Mouse (Mus musculus) stomach, postnatal 0 days (tissue): ENCODE data around the gene Mrps16. TPM values are rescaled to one million over a fixed set of nuclear protein-coding genes. Genes with fewer than 3 reads are reported as not detected.

Experiments used
- ATAC-seq: fragments of 200-750 bp; cut with Nextera tagmentation; 2 replicates; pipeline ENCODE4 v1.8.0; 2017; ENCODE audit not compliant: low FRiP score, low TSS enrichment
- DNase-seq: peaks from one replicate; pipeline ENCODE4 v3.0.0-alpha.2; 2016; ENCODE audit warnings: low spot score
- H3K27ac ChIP-seq: fragments of 300-500 bp; sonication (generic); replicated peaks from 2 replicates; pipeline ENCODE4 v1.5.1; 2014; ENCODE audit warnings: mild to moderate bottlenecking, control low read depth
- H3K27me3 ChIP-seq: fragments of 300-500 bp; sonication (generic); 2 replicates; pipeline ENCODE4 v1.6.1; 2014; ENCODE audit warnings: low read length; ENCODE audit not compliant: control insufficient read depth, insufficient read depth
- H3K36me3 ChIP-seq: fragments of 300-500 bp; sonication (generic); 2 replicates; pipeline ENCODE4 v1.6.1; 2014; ENCODE audit warnings: low read length, mixed read lengths; ENCODE audit not compliant: control insufficient read depth, insufficient read depth
- H3K4me1 ChIP-seq: fragments of 300-500 bp; sonication (generic); replicated peaks from 2 replicates; pipeline ENCODE4 v1.6.1; 2014; ENCODE audit warnings: antibody characterized with exemption; ENCODE audit not compliant: control insufficient read depth, insufficient read depth
- H3K4me2 ChIP-seq: fragments of 300-500 bp; sonication (generic); replicated peaks from 2 replicates; pipeline ENCODE4 v1.6.1; 2014; ENCODE audit warnings: low read depth, mild to moderate bottlenecking, control low read depth, moderate library complexity
- H3K4me3 ChIP-seq: fragments of 300-500 bp; sonication (generic); 2 replicates; pipeline ENCODE4 v1.5.1; 2014; ENCODE audit warnings: low read depth, low read length, control low read depth
- H3K9ac ChIP-seq: fragments of 300-500 bp; sonication (generic); 2 replicates; pipeline ENCODE4 v1.6.1; 2014; ENCODE audit warnings: mild to moderate bottlenecking, low read length, control low read depth, mixed read lengths
- H3K9me3 ChIP-seq: fragments of 300-500 bp; sonication (generic); 2 replicates; pipeline ENCODE4 v1.6.1; 2016; ENCODE audit warnings: low read length; ENCODE audit not compliant: control insufficient read depth
- CTCF ChIP-seq: IDR thresholded peaks from 2 replicates; pipeline ENCODE4 v1.5.1; 2016; ENCODE audit warnings: antibody characterized with exemption, low read depth, mild to moderate bottlenecking, moderate library complexity
- EP300 ChIP-seq: optimal IDR thresholded peaks from 2 replicates; pipeline ENCODE3; 2016; ENCODE audit warnings: antibody characterized with exemption
- WGBS: fragments of 180-500 bp; shearing (Covaris S2); extraction: QIAGEN DNeasy Blood & Tissue Kit; methylation state at CpG from one replicate; pipeline ENCODE4 v1.1.7; 2014; 5-methylcytosine and 5-hydroxymethylcytosine counted together
- polyA plus RNA-seq: library from polyadenylated mRNA; unstranded; fragments of >200 nt; fragmentation: Nextera tagmentation; extraction: Ambion mirVana; gene quantifications from 2 replicates; pipeline ENCODE4 v1.2.1, GENCODE M21; 2015

The Mrps16 gene
- 65.0 and 77.4 TPM in 2 replicates for polyA plus RNA-seq

DNA sequence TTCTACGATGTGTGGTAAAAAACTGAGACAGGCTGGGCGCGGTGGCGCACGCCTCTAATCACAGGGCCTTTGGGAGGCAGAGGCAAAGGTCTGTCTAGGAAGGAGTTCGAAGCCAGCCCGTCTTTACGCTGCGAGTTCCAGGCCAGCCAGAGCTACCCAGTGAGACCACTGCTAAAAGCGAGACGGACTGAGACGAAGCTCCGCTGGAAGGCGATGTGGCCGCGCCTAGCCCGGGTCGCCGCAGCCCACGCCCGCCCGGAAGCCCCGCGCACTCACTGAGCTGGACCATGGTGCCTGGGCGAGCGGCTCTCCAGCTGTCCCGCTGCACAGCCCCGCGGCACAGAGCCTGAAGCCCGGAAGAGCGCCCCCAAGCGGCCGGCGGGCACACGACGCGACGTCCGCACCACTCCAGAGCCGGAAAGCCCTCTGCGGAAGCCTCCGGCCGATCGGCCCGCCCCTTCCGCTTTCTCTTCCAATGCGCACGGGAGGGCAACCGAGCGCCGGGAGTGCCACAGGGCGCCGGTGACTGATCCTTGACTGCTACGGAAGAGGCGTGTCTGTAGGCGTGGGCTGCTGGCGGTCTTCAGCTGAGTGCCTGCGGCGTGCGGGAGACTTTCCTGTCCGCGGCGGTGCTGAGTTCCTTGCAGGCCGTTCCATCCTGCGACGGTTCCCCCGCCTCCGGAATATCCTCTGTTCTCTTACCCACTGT lies at the start of gene Mrps16:
Gene Mrps16, minus strand, starts transcription at position 430 of the 709 bp plus-strand sequence.
- under 1% methylated on average over 64 of the region's 68 CpGs for WGBS
- peak; percentile 98 for ATAC-seq
- H3K4me1 ChIP-seq: no peaks in the 10 kb centered on the region

GRCm38 (mm10) chr14:20442252-20442651 lies 48.8 kb upstream of the Mrps16 start:
- Histone ChIP-seq H3K9me3 (no peaks in the 10 kb centered on the region), H3K36me3 (no peaks in the 10 kb centered on the region), H3K27ac (no peak overlapping the region), H3K4me3 (no peak overlapping the region), H3K27me3 (no peaks in the 10 kb centered on the region), H3K4me2 (no peak overlapping the region), H3K4me1 (no peaks in the 10 kb centered on the region), H3K9ac (no peak overlapping the region)
- TF ChIP-seq CTCF (no peak), EP300 (no peak)
- DNase-seq (peak; percentile 18), ATAC-seq (no peak)
- 60% methylated on average over 17 of the region's 17 CpGs for WGBS

More for the DNA sequence above, at the start of gene Mrps16:
- DNase-seq: peak; percentile 98
- Histone ChIP-seq H3K4me2 (peak within 1 kb of the TSS; percentile 58), H3K9ac (peak within 1 kb of the TSS; percentile 88), H3K27ac (peak within 1 kb of the TSS; percentile 86), H3K4me3 (peak within 1 kb of the TSS; percentile 78), H3K36me3 (0 out of 2 replicates have a peak, but pooled peaks cover 5% of the 10 kb centered on the region), H3K27me3 (no peaks in the 10 kb centered on the region), H3K9me3 (no peaks in the 10 kb centered on the region)
- TF ChIP-seq CTCF (peak; percentile 93), EP300 (no peak)

DNA sequence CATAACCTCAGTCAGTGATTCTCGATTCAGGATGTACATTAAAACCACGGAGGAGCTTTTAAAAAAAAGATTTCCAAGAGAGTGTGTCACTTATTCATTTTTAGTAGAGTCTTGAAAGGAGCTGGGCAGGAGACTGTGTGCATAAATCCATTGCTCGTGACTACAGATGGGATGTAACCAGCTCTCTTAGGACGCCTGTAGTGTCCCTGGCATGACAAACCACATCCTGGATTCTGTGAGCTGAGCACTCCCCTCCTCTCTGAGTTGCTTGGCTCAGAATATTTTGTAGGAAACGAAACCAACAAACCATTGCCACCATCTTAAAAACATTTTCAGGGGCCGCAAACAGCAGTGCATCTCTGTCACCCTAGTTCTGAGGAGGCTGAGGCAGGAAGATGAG lies 43.5 kb upstream of the Mrps16 start:
- no peaks in the 10 kb centered on the region for H3K27me3 ChIP-seq
- TF ChIP-seq EP300 (no peak), CTCF (no peak)
- WGBS: 61% methylated on average over 6 of the region's 6 CpGs
- H3K36me3 ChIP-seq: no peaks in the 10 kb centered on the region
- no peak overlapping the region for H3K9ac ChIP-seq
- no peak for ATAC-seq
- H3K4me1 ChIP-seq: no peaks in the 10 kb centered on the region
- H3K27ac ChIP-seq: no peak overlapping the region
- H3K4me3 ChIP-seq: no peak overlapping the region
- H3K4me2 ChIP-seq: no peak overlapping the region
- H3K9me3 ChIP-seq: no peaks in the 10 kb centered on the region
- DNase-seq: no peak

GRCm38 (mm10) chr14:20432420-20432819 lies 39.0 kb upstream of the Mrps16 start:
- Histone ChIP-seq H3K9me3 (no peaks in the 10 kb centered on the region), H3K4me2 (no peak overlapping the region), H3K36me3 (no peaks in the 10 kb centered on the region), H3K4me1 (no peaks in the 10 kb centered on the region), H3K4me3 (no peak overlapping the region), H3K27ac (no peak overlapping the region), H3K9ac (no peak overlapping the region), H3K27me3 (no peaks in the 10 kb centered on the region)
- WGBS: 79% methylated on average over 4 of the region's 4 CpGs
- no peak for DNase-seq
- no peak for TF ChIP-seq CTCF
- TF ChIP-seq EP300: no peak
- ATAC-seq: no peak

DNA sequence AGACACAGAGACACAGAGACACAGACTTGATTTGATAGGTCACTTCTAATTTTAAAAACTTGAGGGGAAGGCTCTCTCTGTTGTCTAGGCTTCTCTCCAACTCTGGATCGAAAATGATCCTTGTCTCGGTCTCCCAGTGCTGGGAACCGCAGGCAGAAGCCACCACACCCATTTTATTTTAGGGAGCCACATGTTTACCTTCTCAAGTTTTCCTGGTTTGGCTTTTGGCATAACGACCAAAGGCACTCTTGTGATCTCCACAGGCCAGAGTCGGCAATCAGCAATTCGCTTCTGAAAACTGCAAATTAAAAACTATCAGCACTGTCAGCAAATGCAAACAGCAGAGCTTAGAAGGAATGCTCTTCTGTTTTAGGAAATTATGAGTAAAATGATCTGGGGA lies 38.3 kb upstream of the Mrps16 start:
- Histone ChIP-seq H3K36me3 (no peaks in the 10 kb centered on the region), H3K4me1 (no peaks in the 10 kb centered on the region), H3K27me3 (no peaks in the 10 kb centered on the region), H3K9me3 (no peaks in the 10 kb centered on the region), H3K4me3 (no peak overlapping the region), H3K27ac (no peak overlapping the region), H3K4me2 (no peak overlapping the region), H3K9ac (no peak overlapping the region)
- DNase-seq (no peak), ATAC-seq (no peak)
- TF ChIP-seq CTCF (no peak), EP300 (no peak)
- WGBS: 43% methylated on average over 6 of the region's 6 CpGs

- no peaks in the 10 kb centered on the region for H3K4me1 ChIP-seq
- H3K4me2 ChIP-seq: no peak overlapping the region
- DNase-seq (no peak), ATAC-seq (no peak)
- H3K9ac ChIP-seq: no peak overlapping the region
- no peak overlapping the region for H3K4me3 ChIP-seq
- no peaks in the 10 kb centered on the region for H3K27me3 ChIP-seq
- WGBS: 44% methylated on average over 1 of the region's 1 CpGs
- H3K9me3 ChIP-seq: no peaks in the 10 kb centered on the region
- no peaks in the 10 kb centered on the region for H3K36me3 ChIP-seq
- no peak for TF ChIP-seq CTCF
- TF ChIP-seq EP300: no peak
- H3K27ac ChIP-seq: no peak overlapping the region
Measured at GRCm38 (mm10) chr14:20429833-20430232, 36.4 kb upstream of the Mrps16 start.
